Mouse (Mus musculus) adrenal gland, adult 10 weeks (tissue): ENCODE measurements around the gene Slc23a3. TPM values are rescaled to one million over a fixed set of nuclear protein-coding genes. Genes with fewer than 3 reads are reported as not detected.

Experiments
- polyA plus RNA-seq: library from polyadenylated mRNA; stranded (reverse); fragments of 350-450 nt; fragmentation: Illumina TruSeq; extraction: RNeasy Lipid Tissue Mini Kit (QIAGEN cat#74804); gene quantifications from one replicate; pipeline ENCODE4 v1.2.3, GENCODE M21; 2014; ENCODE audit warnings: low read depth, low replicate concordance

Gene Slc23a3
- not detected for polyA plus RNA-seq

GRCm38 (mm10) chr1:75133421-75134207, at the start of gene Slc23a3:
TSS of gene Slc23a3 (minus strand) at chr1:75133890.

GRCm38 (mm10) chr1:75180105-75180590, 46.5 kb upstream of the Slc23a3 start, which contains the start of gene Abcb6:
TSS of gene Abcb6 (minus strand) at chr1:75180392.

GRCm38 (mm10) chr1:75168472-75169464, 35.1 kb upstream of the Slc23a3 start, which contains the start of gene Zfand2b:
TSS of gene Zfand2b (plus strand) at chr1:75168646.

GRCm38 (mm10) chr1:75142301-75143261, 8.9 kb upstream of the Slc23a3 start, which contains the start of the genes Cnppd1 and Retreg2:
TSS of gene Cnppd1 (minus strand) at chr1:75142711.
TSS of gene Retreg2 (plus strand) at chr1:75142778.

GRCm38 (mm10) chr1:75124346-75125321, 9.1 kb downstream of the Slc23a3 start, which contains the start of gene Nhej1:
TSS of gene Nhej1 (minus strand) at chr1:75125200.

Other genes with a start within 250 kb of the Slc23a3 start
- gene Fev, start 248.5 kb downstream of the Slc23a3 start, polyA plus RNA-seq: 0.52 TPM
- not detected for gene Cryba2, start 240.7 kb downstream of the Slc23a3 start, polyA plus RNA-seq
- gene Cfap65, start 198.3 kb downstream of the Slc23a3 start, polyA plus RNA-seq: not detected
- gene Ihh, start 182.2 kb downstream of the Slc23a3 start, polyA plus RNA-seq: not detected
- gene Nhej1, start 8.7 kb downstream of the Slc23a3 start, polyA plus RNA-seq: 1.6 TPM
- gene Cnppd1, start 8.8 kb upstream of the Slc23a3 start, polyA plus RNA-seq: 7.9 TPM
- gene Retreg2, start 8.9 kb upstream of the Slc23a3 start, polyA plus RNA-seq: 10.9 TPM
- not detected for gene Zfand2b, start 34.8 kb upstream of the Slc23a3 start, polyA plus RNA-seq
- gene Abcb6, start 46.5 kb upstream of the Slc23a3 start, polyA plus RNA-seq: 5.2 TPM
- gene Ankzf1, start 58.3 kb upstream of the Slc23a3 start, polyA plus RNA-seq: 8.9 TPM
- 9.6 TPM for gene Atg9a, start 58.3 kb upstream of the Slc23a3 start, polyA plus RNA-seq
- gene Glb1l, start 76.9 kb upstream of the Slc23a3 start, polyA plus RNA-seq: 18.0 TPM
- gene Stk16, start 76.9 kb upstream of the Slc23a3 start, polyA plus RNA-seq: 14.7 TPM
- 6.2 TPM for gene Tuba4a, start 86.0 kb upstream of the Slc23a3 start, polyA plus RNA-seq
- not detected for gene A630095N17Rik, start 98.2 kb upstream of the Slc23a3 start, polyA plus RNA-seq
- 23.0 TPM for gene Dnajb2, start 102.5 kb upstream of the Slc23a3 start, polyA plus RNA-seq
- 3.9 TPM for gene Ptprn, start 130.6 kb upstream of the Slc23a3 start, polyA plus RNA-seq
- 76.9 TPM for gene Resp18, start 144.5 kb upstream of the Slc23a3 start, polyA plus RNA-seq
- 2.2 TPM for gene Dnpep, start 184.1 kb upstream of the Slc23a3 start, polyA plus RNA-seq
- gene Des, start 226.4 kb upstream of the Slc23a3 start, polyA plus RNA-seq: 1.2 TPM
- 1.0 TPM for gene Speg, start 241.4 kb upstream of the Slc23a3 start, polyA plus RNA-seq